Comparison of ENCODE assay signal across 9 mouse cellular contexts in the genomic region with DNA sequence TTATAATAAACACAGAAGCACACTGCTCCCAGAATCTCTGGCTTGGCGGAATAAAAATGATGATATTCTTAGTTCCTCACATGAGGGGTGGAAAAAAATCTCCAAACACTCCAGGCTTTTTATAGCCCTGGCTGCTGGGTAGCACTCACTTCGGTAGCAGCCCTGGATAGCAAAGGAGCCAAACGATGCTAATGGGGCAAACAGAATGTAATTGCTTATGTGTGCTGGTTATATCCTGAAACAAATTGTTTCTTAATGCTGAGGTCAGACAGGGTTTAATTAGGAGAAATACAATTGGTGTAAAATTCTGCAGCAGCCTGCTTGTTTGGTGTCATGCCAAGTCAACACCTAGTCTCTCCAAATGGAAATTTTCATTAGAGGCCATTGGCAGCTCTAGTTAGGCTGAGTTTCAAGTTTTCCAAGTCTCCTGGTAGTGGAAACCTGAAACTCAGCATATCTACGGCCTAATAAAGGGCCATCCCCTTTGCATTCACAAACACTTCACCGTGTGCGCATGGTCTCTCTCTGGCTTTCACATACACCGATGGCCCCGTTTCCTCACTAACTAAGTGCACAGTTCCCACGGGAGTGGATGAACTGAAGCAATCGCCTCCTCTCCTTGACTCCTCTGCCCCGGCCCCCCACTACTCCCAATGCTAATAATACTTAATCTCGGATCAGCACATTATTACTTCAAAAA.
DNase-seq lines count a peak whose midpoint lies in the region; ATAC-seq lines count a peak whose summit lies in the region.
"Had no signal": no experiment of that assay in that cellular context is flagged by ENCODE, and none has a peak within 500 bp of the region (broad histone marks: within the 10 kb centered on the region; RNA-seq: fewer than 3 reads in every experiment).

No protein-coding gene starts in this region.

- peak overlapping the region; percentile 83 for H3K27ac ChIP-seq in heart, embryonic 15.5 days
- 0 out of 2 replicates have a peak overlapping the region, but pooled peaks have one; percentile 12 for H3K27ac ChIP-seq in stomach, embryonic 15.5 days

- peaks cover 13% of the 10 kb centered on the region for H3K4me1 ChIP-seq in heart, embryonic 15.5 days (replicated peaks)
- 0 out of 2 replicates have a peak, but pooled peaks cover 5% of the 10 kb centered on the region for H3K4me1 ChIP-seq in stomach, embryonic 15.5 days

- H3K36me3 ChIP-seq in heart, embryonic 15.5 days: no peaks in the 10 kb centered on the region
- H3K36me3 ChIP-seq in stomach, embryonic 15.5 days: no peaks in the 10 kb centered on the region

- peak overlapping the region; percentile 41 for H3K4me2 ChIP-seq in heart, embryonic 15.5 days
- no peak overlapping the region for H3K4me2 ChIP-seq in stomach, embryonic 15.5 days

- H3K9ac ChIP-seq in heart, embryonic 15.5 days: no peak overlapping the region
- H3K9ac ChIP-seq in stomach, embryonic 15.5 days: no peak overlapping the region

- peak; percentile 18 to 50 for DNase-seq in frontal cortex, adult 2 months (ENCODE audit: extremely low spot score in 1 of 2, low spot score in 1 of 2)
- DNase-seq in frontal cortex, postnatal 14 days (ENCODE audit: low spot score in 2 of 2): no peak
- DNase-seq in right cerebral cortex, adult 18-20 months: peak; percentile 13
- DNase-seq in right cerebral cortex, postnatal 25 days: no peak
- DNase-seq in adrenal gland, adult 18-20 months (ENCODE audit: low spot score in 2 of 2): no peak
- no peak for DNase-seq in T-cell, adult 2 months (ENCODE audit: low spot score)

- H3K27me3 ChIP-seq in heart, embryonic 15.5 days: no peaks in the 10 kb centered on the region
- no peaks in the 10 kb centered on the region for H3K27me3 ChIP-seq in stomach, embryonic 15.5 days (replicated peaks)

- 0 out of 2 replicates have a peak, but pooled peaks have one; percentile 35 for ATAC-seq in heart, embryonic 15.5 days (replicated peaks; ENCODE audit: insufficient number of reproducible peaks, insufficient read depth, low FRiP score, low read depth)
- ATAC-seq in stomach, embryonic 15.5 days (ENCODE audit: insufficient read depth, low FRiP score, low read depth): no peak
- ATAC-seq: intestine, embryonic 16.5 days had no signal

- WGBS in heart, embryonic 15.5 days: 40% methylated on average over 12 of the region's 12 CpGs
- 51% methylated on average over 12 of the region's 12 CpGs for WGBS in stomach, embryonic 15.5 days

- no peak overlapping the region for H3K4me3 ChIP-seq in heart, embryonic 15.5 days
- H3K4me3 ChIP-seq in stomach, embryonic 15.5 days (replicated peaks): no peak overlapping the region

- no peaks in the 10 kb centered on the region for H3K9me3 ChIP-seq in heart, embryonic 15.5 days (replicated peaks)
- no peaks in the 10 kb centered on the region for H3K9me3 ChIP-seq in stomach, embryonic 15.5 days

Comparison
In these comparisons a context has a peak if more than half of its experiments do, and no peak if none do; other contexts are left out.
1. DNase-seq: peak in frontal cortex, adult 2 months (2 of 2) and right cerebral cortex, adult 18-20 months (single experiment); none in frontal cortex, postnatal 14 days (0 of 2), right cerebral cortex, postnatal 25 days (single experiment), adrenal gland, adult 18-20 months (0 of 2) and T-cell, adult 2 months (single experiment).